Mouse (Mus musculus) layer of hippocampus, postnatal 36 days (tissue): ENCODE results near the gene Dzip1. TPM values are rescaled to one million over a fixed set of nuclear protein-coding genes. Genes with fewer than 3 reads are reported as not detected.

Source experiments
- DNase-seq, 2 experiments: peaks; one replicate each; pipeline ENCODE4 v3.0.0; 2022
- total RNA-seq, 2 experiments: library from RNA; stranded (reverse); gene quantifications; 2 replicates each; pipeline ENCODE4 v1.2.3; 2021

Dzip1 gene
- total RNA-seq, 2 experiments from 2014 or later, result 115 to 130 TPM

DNA sequence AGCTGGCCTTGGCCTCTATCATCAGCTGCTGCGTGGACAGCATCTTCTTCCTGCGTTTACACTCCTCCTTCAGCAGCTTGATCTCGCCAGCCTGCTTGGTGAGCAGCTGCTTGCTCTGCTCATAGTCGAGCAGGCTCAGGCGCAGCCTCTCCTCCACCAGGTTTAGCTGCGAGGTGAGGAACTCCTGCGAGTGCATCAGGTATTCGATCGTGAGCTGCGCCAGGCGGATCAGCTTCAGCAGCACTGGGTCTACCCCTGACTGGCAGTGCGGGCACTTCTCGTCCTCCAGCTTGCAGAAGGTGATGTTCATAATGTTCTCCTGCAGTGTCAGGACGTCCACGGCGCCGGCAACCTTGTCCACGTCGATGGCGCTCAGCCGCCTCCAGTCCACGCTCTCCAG lies 3.0 kb downstream of the Dzip1 start:
- no peak for DNase-seq

DNA sequence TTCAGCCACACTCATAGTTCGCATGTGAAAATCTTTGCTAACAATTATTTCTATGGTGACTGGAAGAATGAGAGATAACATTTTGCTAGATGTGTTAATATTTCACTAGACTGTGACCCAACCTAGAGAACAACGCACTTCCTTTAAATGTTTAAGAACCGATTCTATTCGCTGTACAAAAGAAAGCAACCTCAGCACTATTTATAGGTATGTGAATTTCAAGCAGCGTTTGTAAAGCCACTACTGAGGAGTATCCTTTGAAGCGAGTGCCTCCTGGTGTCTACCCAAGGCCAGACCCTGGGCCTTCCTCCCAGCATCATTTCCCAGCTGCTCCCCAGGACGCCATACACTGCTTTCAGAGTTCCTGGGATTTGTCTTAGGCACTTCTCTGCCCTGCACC lies 4.6 kb downstream of the Dzip1 start:
- no peak for DNase-seq

DNA sequence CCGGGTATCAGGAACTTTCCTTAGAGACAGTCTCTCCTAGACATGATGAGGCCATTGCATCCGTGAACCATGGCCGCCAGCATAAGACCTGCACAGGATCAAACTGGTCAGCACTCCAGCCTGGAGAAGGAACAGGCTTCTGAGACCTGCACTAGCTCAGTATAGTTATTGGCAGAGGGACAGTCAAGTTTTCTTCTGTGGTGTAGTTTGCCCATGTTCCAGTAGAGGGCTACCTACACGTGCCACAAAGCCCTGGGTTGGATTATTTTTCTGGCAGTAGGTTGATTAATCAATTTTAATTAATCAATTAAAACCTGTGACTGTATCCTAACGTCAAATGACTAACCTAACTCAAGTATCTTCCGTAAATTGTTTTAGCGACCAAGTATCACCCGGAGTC lies 6.2 kb downstream of the Dzip1 start:
- DNase-seq, result no peak

GRCm38 (mm10) chr14:118913651-118914050 lies 11.6 kb downstream of the Dzip1 start:
- DNase-seq, result no peak

DNA sequence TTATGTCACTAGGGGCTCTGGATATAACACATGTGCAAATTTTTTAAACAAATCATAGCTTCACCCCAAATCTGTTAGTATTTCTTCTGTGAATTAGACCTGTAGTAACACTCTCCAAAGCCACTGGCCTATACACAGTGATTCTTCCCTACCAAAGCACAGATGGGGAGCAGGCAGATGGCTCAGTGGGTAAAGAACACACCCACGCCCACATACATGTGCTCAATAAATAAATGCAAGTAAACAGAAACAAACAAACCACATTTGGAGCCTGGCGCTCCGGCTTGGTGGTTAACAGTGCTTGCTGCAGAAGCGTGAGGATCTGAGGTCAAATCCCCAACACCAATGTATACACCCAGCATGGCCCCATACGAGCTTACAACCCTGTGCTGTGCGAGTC lies 13.7 kb downstream of the Dzip1 start:
- no peak for DNase-seq

GRCm38 (mm10) chr14:118910332-118911222 lies 14.7 kb downstream of the Dzip1 start:
- DNase-seq, result peak; percentile 63 to 65

GRCm38 (mm10) chr14:118909872-118910271 lies 15.4 kb downstream of the Dzip1 start:
- DNase-seq, result no peak

DNA sequence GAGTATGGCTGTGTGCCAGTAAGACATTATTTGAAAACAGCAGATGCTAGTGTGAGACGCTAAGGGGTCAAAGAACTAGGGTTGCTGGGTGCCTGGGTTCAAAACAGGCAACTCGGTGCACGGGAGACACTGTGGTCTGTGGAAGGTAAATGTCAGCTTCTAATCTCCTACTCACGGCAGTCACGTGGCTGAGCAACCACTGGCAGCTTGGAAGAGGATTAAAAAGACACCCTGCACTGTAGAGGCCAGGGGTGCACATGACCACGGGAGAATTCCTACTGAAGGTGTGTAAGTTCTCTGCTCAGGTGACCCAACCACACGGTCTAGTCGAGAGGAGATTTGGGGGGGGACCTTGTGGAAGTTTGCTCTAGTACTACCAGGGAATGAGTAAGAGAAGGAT lies 17.7 kb downstream of the Dzip1 start:
- DNase-seq, result no peak

GRCm38 (mm10) chr14:118903867-118904562 lies 21.2 kb downstream of the Dzip1 start:
- no peak for DNase-seq

DNA sequence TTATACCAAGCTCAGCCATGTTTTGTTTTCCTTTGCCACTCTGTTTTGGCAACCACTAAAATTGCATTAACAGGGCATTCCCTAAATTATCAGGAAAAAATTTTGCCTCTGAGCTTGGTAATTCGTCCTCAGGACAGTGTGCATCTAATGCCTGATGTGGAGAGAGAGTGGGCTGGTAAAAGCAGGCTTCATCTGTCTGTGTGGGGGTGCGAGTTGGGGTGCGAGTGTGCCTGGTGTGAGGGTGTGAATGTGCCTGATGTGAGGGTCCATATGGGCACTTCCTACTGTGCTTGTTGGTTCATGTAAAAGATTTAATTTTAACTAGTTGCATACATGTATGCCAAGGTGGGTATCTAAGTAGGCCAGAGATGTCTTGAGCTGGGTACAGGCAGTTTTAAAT lies 21.9 kb downstream of the Dzip1 start:
- DNase-seq, result no peak

GRCm38 (mm10) chr14:118900911-118901310 lies 24.3 kb downstream of the Dzip1 start:
- no peak for DNase-seq

DNA sequence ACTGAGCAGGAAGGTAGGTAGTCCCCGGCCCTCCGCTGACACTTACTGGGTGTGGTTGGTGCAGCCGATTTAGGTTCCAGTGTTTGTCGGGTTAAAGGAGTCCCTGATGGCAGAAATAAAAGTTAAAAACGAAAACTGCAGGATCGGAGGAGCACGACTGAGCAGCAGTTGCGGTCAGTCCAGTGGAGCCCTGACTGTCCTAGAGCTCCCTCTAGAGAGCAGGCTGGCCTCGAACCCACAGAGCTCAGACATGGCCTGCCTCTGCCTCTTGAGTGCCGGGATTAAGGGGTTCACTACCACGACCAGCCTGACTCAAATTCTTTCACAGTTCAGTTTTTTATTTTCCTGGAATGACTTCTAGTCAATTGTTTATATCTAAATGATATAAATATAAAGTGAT lies 25.3 kb downstream of the Dzip1 start:
- no peak for DNase-seq

GRCm38 (mm10) chr14:118895655-118896054 lies 29.6 kb downstream of the Dzip1 start:
- DNase-seq, result no peak

GRCm38 (mm10) chr14:118895228-118895627 lies 30.0 kb downstream of the Dzip1 start:
- no peak for DNase-seq

DNA sequence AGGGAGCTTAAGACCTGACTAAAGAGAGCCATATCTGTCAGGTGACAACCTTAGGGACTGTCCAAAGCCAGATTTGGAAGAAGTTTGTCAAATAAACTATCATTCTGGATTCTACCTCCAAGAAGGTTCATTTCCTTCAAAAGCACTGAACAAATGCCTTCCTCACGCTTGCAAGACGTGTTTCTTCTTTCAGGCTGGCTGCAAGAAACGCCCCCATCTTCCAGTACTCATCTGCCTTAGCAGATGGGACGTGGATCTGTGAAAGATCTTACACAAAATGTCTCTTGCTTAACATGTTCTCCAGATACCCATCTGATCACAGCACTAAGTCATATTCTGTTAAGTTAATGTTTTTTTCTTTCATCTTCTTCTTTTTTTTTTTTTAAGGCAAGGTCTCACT lies 35.2 kb downstream of the Dzip1 start:
- peak; percentile 39 for DNase-seq

DNA sequence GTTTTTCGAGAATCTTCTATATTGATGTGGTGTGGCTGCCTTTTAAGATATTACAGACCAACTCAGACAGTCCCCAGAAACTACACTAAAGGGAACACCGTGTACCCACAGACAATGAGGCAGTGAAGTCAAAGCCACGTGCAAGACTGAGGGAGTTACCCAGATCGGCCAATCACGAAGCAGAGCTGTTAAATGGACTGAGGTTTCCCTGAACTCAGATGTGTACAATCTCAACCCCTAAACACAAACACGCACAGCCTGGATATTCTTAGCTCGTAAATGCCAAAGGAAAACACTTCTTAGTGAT lies 41.1 kb downstream of the Dzip1 start:
- no peak for DNase-seq

DNA sequence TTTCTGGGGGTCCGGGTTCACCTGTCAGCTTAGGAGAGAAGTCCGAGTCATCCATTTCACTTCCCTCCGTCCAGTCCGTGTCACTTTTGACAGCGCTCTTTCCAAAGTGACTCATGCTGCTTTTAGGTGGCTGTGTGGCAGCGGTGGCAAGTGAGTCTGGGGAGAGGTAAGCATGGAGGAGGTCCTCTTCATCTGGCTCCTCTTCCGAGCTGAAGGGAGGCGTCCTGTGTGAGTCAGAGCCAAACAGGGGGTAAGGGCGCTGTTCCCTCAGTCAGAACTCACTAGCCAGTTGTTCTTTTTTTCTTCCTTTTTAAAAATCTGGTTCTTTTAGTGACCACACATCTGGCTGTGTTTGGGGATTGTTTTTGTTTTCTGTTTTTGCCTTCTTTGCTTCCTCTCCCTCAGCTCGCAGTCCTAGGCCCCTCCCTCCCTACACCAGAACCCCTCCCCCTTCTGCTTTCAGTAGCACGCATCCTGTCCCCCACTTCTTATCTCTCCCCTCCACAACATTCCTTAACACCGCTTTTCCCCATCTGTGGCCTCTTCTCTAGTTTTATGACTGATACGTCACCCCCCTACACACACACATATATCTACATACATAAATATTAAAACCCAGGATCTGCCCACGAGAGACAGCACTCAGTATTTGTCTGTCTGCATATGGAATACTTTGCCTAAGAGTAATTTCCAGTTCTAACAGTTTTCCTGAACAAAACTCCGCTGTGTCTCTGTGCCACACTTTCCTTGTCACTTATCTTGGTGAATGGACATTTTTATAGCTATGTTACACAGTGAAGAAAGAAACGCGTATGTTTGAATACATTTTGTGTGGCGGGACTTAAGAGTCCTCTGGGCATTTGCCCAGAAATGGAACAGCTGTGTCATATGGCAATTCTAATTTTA lies 41.7 kb downstream of the Dzip1 start:
- no peak for DNase-seq

DNA sequence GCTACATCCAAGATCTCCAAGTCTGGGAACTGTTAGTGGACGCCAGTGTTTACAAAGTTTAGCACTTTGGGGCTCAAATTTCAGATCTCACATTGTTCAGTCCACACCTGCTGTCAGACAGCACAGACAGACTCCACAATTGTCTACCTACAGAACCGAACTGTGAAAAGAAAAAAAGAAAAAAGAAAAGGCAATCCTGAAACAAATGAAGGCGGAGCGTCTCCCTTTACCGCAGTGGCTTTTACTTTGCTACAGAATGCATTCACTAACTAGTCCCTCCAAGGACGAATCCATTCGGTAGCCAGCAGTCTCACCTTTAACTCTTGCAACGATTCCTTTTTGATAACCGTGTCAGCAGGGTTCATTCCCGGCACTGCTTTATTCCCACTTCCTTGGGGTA lies 44.6 kb downstream of the Dzip1 start:
- DNase-seq, result no peak

DNA sequence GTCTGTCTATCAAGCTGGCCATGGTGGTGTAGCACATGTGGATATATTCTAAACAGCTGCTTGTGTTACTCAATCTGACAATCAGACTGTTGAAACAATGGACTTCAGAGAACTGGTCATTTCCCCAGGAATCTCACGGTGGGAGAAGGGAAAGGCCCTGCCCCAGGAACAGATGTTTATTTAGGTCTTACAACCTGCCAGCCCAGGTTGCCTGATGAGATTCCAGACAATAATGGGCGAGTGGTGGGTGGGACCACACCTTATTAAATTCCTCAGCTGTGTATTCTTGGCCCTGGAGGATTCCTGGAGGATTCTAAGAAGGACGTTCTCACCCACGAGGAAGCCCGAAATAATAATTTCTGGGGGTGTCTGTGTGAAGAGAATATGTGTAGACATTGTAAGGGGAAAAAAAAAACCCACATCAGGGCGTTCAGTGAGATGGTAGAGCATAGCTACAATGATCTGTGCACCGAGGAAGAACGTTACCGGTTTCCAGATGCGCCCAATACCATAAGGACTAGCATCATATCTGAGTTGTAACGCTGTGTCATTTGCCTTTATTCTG lies 46.8 kb downstream of the Dzip1 start:
- no peak for DNase-seq

- no peak for DNase-seq
Observed at GRCm38 (mm10) chr14:118874786-118875415, 50.4 kb downstream of the Dzip1 start.

- no peak for DNase-seq
Observed at GRCm38 (mm10) chr14:118874126-118874525, 51.1 kb downstream of the Dzip1 start.

- DNase-seq, result no peak
Observed at GRCm38 (mm10) chr14:118869712-118870111, 55.5 kb downstream of the Dzip1 start.
